Mouse (Mus musculus): ENCODE data around the gene Cbln4. TPM values are rescaled to one million over a fixed set of nuclear protein-coding genes. Genes with fewer than 3 reads are reported as not detected.

The Cbln4 gene
- polyA plus RNA-seq (2012; fragmentation: generic; extraction: Trizol): not detected

DNA sequence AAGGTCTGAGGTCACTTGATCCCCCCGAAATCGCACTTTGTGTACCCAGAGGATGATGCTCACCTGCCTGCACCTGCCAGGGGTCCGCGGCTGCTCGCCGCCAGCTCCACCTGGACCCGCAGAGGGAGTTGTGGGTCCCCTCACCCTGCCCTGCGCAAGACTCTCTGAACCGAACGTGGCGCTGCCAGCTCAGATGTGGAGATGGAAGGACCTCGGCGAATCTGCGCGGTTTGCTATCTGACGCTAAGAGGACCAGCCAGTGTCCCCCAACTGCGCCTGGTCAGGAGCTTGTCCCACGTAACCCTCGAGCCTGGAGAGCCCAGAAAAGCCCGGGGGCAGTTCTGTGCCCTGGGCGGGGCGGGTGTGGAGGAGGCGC is at the start of gene Cbln4:
Gene Cbln4 (minus strand): TSS at position 232 of the 376 bp plus-strand sequence.
- no peaks in the 10 kb centered on the region for H3K36me3 ChIP-seq (ENCODE audit: control insufficient read depth, insufficient read depth)
- no peaks in the 10 kb centered on the region for H3K79me2 ChIP-seq (ENCODE audit: control insufficient read depth, insufficient read depth)
- no peak within 1 kb of the TSS for H3K4me3 ChIP-seq
- H3K27me3 ChIP-seq (ENCODE audit: control insufficient read depth, insufficient read depth, insufficient read length): no peaks in the 10 kb centered on the region
- TF ChIP-seq USF1 (IDR thresholded peaks at IDR 0.05; ENCODE audit: low read depth) (no peak), MYOD1 (IDR thresholded peaks at IDR 0.05; ENCODE audit: control insufficient read depth in 1 of 3, insufficient read length in 2 of 3, low read depth in 2 of 3) (no peak), TCF3 (IDR thresholded peaks at IDR 0.05; ENCODE audit: insufficient read length, low read depth) (no peak), POLR2A (IDR thresholded peaks at IDR 0.05; ENCODE audit: insufficient read length, low read depth) (no peak), POLR2AphosphoS2 (IDR thresholded peaks at IDR 0.05; ENCODE audit: insufficient read length, low read depth) (no peak), SRF (IDR thresholded peaks at IDR 0.05; ENCODE audit: control insufficient read depth, insufficient read length, low read depth) (no peak), MAX (IDR thresholded peaks at IDR 0.05; ENCODE audit: low read depth) (no peak), E2F4 (IDR thresholded peaks at IDR 0.05; ENCODE audit: insufficient read depth) (no peak)
- H3K4me2 ChIP-seq (ENCODE audit: low read depth): no peak within 1 kb of the TSS
- H3ac ChIP-seq (ENCODE audit: control insufficient read depth, insufficient read length): no peak within 1 kb of the TSS

DNA sequence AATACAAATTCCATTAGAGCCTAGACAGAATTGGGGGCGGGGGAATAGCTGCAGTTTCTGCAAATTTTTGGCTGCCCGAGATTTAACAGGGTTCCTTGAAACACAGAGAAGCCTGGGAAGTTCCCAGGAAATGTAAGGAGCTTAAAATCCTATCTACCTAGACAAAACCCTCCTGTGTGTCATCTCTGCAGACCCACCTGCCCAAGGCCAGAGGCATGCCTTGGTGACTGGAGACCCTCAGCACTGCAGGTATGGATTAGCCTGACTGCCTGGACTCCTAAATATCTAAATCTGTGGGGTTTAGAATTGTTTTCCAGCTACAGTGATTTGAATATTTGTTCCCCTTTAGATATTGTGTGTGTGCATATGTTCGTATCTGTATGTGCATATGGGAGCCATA is 35.3 kb upstream of the Cbln4 start:
- no peaks in the 10 kb centered on the region for H3K27me3 ChIP-seq (ENCODE audit: control insufficient read depth, insufficient read depth, insufficient read length)
- no peak overlapping the region for H3K4me2 ChIP-seq (ENCODE audit: low read depth)
- H3K4me3 ChIP-seq: no peak overlapping the region
- TF ChIP-seq POLR2A (IDR thresholded peaks at IDR 0.05; ENCODE audit: insufficient read length, low read depth) (no peak), MYOD1 (IDR thresholded peaks at IDR 0.05; ENCODE audit: control insufficient read depth in 1 of 3, insufficient read length in 2 of 3, low read depth in 2 of 3) (no peak), CEBPB (IDR thresholded peaks at IDR 0.05; ENCODE audit: insufficient read depth, poor library complexity, severe bottlenecking) (no peak), TCF3 (IDR thresholded peaks at IDR 0.05; ENCODE audit: insufficient read length, low read depth) (no peak), E2F4 (IDR thresholded peaks at IDR 0.05; ENCODE audit: insufficient read depth) (no peak), REST (IDR thresholded peaks at IDR 0.05; ENCODE audit: insufficient read depth, insufficient read length) (no peak)
- H3K79me2 ChIP-seq (ENCODE audit: control insufficient read depth, insufficient read depth): no peaks in the 10 kb centered on the region
- H3K36me3 ChIP-seq (ENCODE audit: control insufficient read depth, insufficient read depth): no peaks in the 10 kb centered on the region
- no peak overlapping the region for H3ac ChIP-seq (ENCODE audit: control insufficient read depth, insufficient read length)

- TF ChIP-seq TCF3 (IDR thresholded peaks at IDR 0.05; ENCODE audit: insufficient read length, low read depth): no peak
- no peak for TF ChIP-seq POLR2AphosphoS2 (IDR thresholded peaks at IDR 0.05; ENCODE audit: insufficient read length, low read depth)
- TF ChIP-seq MAX (IDR thresholded peaks at IDR 0.05; ENCODE audit: low read depth): no peak
- Histone ChIP-seq H3K79me2 (ENCODE audit: control insufficient read depth, insufficient read depth) (no peaks in the 10 kb centered on the region), H3K27me3 (ENCODE audit: control insufficient read depth, insufficient read depth, insufficient read length) (no peaks in the 10 kb centered on the region), H3K4me3 (no peak overlapping the region), H3ac (ENCODE audit: control insufficient read depth, insufficient read length) (no peak overlapping the region), H3K36me3 (ENCODE audit: control insufficient read depth, insufficient read depth) (no peaks in the 10 kb centered on the region), H3K4me2 (ENCODE audit: low read depth) (no peak overlapping the region)
Measured at GRCm38 (mm10) chr2:172076295-172076694, 33.0 kb upstream of the Cbln4 start.

DNA sequence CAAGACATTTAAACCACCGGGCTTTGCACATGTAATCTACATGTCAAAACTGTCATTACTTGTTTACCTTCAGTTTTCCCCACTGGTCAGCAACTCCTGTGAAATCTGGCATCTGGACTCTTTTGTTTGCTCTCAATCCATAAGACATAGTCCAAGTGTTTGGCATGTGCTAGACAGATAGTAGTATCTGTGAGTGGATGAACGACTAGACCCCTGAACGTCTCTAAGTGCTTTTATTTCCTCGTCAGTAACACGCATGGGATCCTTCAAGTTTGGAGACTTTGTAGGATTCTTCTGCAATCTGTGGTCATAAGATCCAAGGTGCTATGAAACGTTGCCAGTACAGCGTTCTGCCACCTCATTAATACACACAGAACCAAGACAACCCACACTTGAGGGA is 19.6 kb upstream of the Cbln4 start:
- no peak for TF ChIP-seq POLR2A (IDR thresholded peaks at IDR 0.05; ENCODE audit: insufficient read length, low read depth)
- TF ChIP-seq SRF (IDR thresholded peaks at IDR 0.05; ENCODE audit: control insufficient read depth, insufficient read length, low read depth): no peak
- TF ChIP-seq TCF12 (IDR thresholded peaks at IDR 0.05; ENCODE audit: insufficient read depth, poor library complexity, severe bottlenecking): no peak
- TF ChIP-seq E2F4 (IDR thresholded peaks at IDR 0.05; ENCODE audit: insufficient read depth): no peak
- TF ChIP-seq MYOG (IDR thresholded peaks at IDR 0.05; ENCODE audit: control insufficient read depth in 1 of 3, insufficient read depth in 1 of 3, insufficient read length in 2 of 3, low read depth in 2 of 3): no peak
- TF ChIP-seq MAX (IDR thresholded peaks at IDR 0.05; ENCODE audit: low read depth): no peak
- no peak for TF ChIP-seq POLR2AphosphoS2 (IDR thresholded peaks at IDR 0.05; ENCODE audit: insufficient read length, low read depth)
- no peak for TF ChIP-seq REST (IDR thresholded peaks at IDR 0.05; ENCODE audit: insufficient read depth, insufficient read length)
- TF ChIP-seq MYOD1 (IDR thresholded peaks at IDR 0.05; ENCODE audit: control insufficient read depth in 1 of 3, insufficient read length in 2 of 3, low read depth in 2 of 3): no peak
- no peak for TF ChIP-seq USF1 (IDR thresholded peaks at IDR 0.05; ENCODE audit: low read depth)
- Histone ChIP-seq H3K27me3 (ENCODE audit: control insufficient read depth, insufficient read depth, insufficient read length) (no peaks in the 10 kb centered on the region), H3ac (ENCODE audit: control insufficient read depth, insufficient read length) (no peak overlapping the region), H3K4me3 (no peak overlapping the region), H3K79me2 (ENCODE audit: control insufficient read depth, insufficient read depth) (no peaks in the 10 kb centered on the region), H3K36me3 (ENCODE audit: control insufficient read depth, insufficient read depth) (no peaks in the 10 kb centered on the region), H3K4me2 (ENCODE audit: low read depth) (no peak overlapping the region)

DNA sequence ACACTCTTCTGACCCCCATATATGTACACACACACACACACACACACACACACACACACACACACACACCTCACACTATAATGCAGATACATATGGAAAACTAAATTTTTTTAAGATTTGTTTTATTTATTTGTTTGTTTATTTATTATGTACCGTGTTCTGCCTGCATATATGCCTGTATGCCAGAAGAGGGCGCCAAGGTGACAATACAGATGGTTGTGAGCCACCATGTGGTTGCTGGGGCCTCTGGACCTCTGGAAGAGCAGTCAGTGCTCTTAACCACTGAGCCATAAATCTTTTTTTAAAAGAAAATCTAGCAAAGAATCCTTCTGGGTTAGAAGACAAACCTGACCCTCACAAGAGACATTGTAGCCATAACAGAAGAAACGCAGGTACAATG is 16.5 kb upstream of the Cbln4 start:
- no peak overlapping the region for H3ac ChIP-seq (ENCODE audit: control insufficient read depth, insufficient read length)
- H3K79me2 ChIP-seq (ENCODE audit: control insufficient read depth, insufficient read depth): no peaks in the 10 kb centered on the region
- H3K4me2 ChIP-seq (ENCODE audit: low read depth): no peak overlapping the region
- TF ChIP-seq POLR2A (IDR thresholded peaks at IDR 0.05; ENCODE audit: insufficient read length, low read depth) (no peak), REST (IDR thresholded peaks at IDR 0.05; ENCODE audit: insufficient read depth, insufficient read length) (no peak), MYOD1 (IDR thresholded peaks at IDR 0.05; ENCODE audit: control insufficient read depth in 1 of 3, insufficient read length in 2 of 3, low read depth in 2 of 3) (no peak), MAX (IDR thresholded peaks at IDR 0.05; ENCODE audit: low read depth) (no peak), TCF3 (IDR thresholded peaks at IDR 0.05; ENCODE audit: insufficient read length, low read depth) (no peak), MYOG (IDR thresholded peaks at IDR 0.05; ENCODE audit: control insufficient read depth in 1 of 3, insufficient read depth in 1 of 3, insufficient read length in 2 of 3, low read depth in 2 of 3) (no peak), POLR2AphosphoS2 (IDR thresholded peaks at IDR 0.05; ENCODE audit: insufficient read length, low read depth) (no peak), CEBPB (IDR thresholded peaks at IDR 0.05; ENCODE audit: insufficient read depth, poor library complexity, severe bottlenecking) (no peak), TCF12 (IDR thresholded peaks at IDR 0.05; ENCODE audit: insufficient read depth, poor library complexity, severe bottlenecking) (no peak), SRF (IDR thresholded peaks at IDR 0.05; ENCODE audit: control insufficient read depth, insufficient read length, low read depth) (no peak)
- H3K36me3 ChIP-seq (ENCODE audit: control insufficient read depth, insufficient read depth): no peaks in the 10 kb centered on the region
- H3K27me3 ChIP-seq (ENCODE audit: control insufficient read depth, insufficient read depth, insufficient read length): no peaks in the 10 kb centered on the region
- H3K4me3 ChIP-seq: no peak overlapping the region

Measured in myocyte (in vitro differentiated cells).